Mouse (Mus musculus) bone marrow, adult 2 months (tissue): ENCODE data around the gene Rrp8.

Source experiments
- CTCF ChIP-seq: fragments of 200-500 bp; IDR thresholded peaks from 2 replicates; pipeline ENCODE4 v1.5.1; 2011; ENCODE audit warnings: low read length, control low read depth; ENCODE audit not compliant: control insufficient read depth, insufficient read depth
- POLR2A ChIP-seq: fragments of 200-500 bp; IDR thresholded peaks from 2 replicates; pipeline ENCODE4 v1.6.1; 2011; ENCODE audit warnings: low read depth, mild to moderate bottlenecking, control low read depth, low read length, borderline replicate concordance; ENCODE audit not compliant: control insufficient read depth

DNA sequence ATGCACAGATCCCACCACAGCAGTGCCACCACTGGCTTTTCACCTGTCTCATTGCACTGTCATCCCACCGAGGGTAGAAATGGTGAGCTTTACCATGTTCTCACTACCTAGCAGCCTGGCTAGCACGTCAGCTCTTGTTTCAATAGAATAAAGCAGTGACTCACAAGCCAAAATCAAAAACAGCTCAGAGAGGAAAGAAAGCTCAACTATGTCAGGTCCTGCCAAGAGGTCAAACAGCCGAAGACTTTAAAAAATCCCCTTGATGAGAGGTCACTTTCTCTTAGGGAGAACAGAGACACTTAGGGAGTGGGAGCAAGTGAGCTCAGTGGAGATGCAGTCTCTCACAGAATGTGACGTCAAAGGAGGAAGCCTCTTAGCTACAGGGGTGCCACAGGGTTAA lies 46.7 kb upstream of the Rrp8 start:
- TF ChIP-seq CTCF = no peak
- no peak for TF ChIP-seq POLR2A
